Mouse (Mus musculus) heart, postnatal 0 days (tissue): ENCODE measurements around the gene Prss22.

Source experiments
- CTCF ChIP-seq: IDR thresholded peaks from 2 replicates; pipeline ENCODE4 v1.5.1; 2016; ENCODE audit warnings: antibody characterized with exemption, control low read depth, low read depth
- EP300 ChIP-seq: IDR thresholded peaks from 2 replicates; pipeline ENCODE4 v1.6.1; 2016; ENCODE audit warnings: antibody characterized with exemption, low read depth

DNA sequence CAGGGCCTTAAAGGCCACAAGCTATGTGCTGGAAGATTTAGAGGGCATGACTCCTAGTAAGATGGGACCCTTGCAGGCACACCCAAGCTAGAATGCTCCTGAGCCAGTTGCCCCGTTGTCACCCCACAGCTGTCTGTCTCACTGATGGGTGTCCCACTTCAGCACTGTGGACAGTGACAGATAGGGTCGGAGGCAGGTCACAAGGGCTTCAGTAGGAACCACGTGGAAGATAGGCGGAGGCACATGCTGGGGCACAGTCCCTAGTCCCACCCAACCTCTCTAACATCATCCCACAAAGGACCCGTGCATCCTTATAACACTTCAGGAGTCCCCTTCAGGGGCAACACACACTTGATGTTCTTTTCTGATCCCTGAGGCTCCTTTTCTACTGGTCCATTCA is 48.1 kb upstream of the Prss22 start:
- TF ChIP-seq CTCF = no peak
- TF ChIP-seq EP300 = no peak
